Mouse (Mus musculus) erythroblast, adult 5-6 weeks (primary cell): ENCODE data around the gene Actrt1. TPM values are rescaled to one million over a fixed set of nuclear protein-coding genes. Genes with fewer than 3 reads are reported as not detected.

Experiments
- ATAC-seq: replicated peaks from 2 replicates; pipeline ENCODE4 v1.8.0; 2016; ENCODE audit warnings: moderate number of reproducible peaks, mild to moderate bottlenecking, moderate TSS enrichment, inconsistent platforms; ENCODE audit not compliant: poor library complexity, low FRiP score, severe bottlenecking
- total RNA-seq, 2 experiments: library from RNA; stranded (forward) in 1 of 2; stranded (reverse) in 1 of 2; fragments of 150-400 nt in 1 of 2; fragments of 200-764, 138-1000 nt in 1 of 2; gene quantifications; 2 replicates each; pipeline versions ENCODE4 v1.2.3 to v1.2.4; 2015 to 2017; ENCODE audit warnings: low replicate concordance in 2 of 2

Gene Actrt1
- total RNA-seq (2015; ENCODE audit: low replicate concordance) (not detected in 2 replicates), total RNA-seq (2017; ENCODE audit: low replicate concordance) (not detected in 2 replicates)

DNA sequence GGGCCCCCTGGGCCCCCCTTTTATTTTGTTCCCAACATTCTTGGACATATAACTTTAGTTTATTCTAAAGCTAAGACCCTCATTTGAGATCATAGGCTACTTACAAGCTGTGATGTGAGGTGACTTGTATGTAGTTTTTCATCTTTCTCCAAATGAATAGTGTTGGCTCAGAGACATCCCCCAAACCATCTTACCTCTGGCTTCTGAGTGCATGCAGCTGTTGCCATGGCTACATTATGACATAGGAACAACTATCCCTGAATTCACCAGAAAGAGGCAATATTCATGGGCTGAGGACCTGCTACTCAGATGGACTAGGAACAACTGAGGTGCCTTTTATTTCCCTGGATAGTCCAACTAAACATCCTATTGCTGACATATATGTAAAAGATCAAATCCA is at the start of gene Actrt1:
Gene Actrt1 (plus strand): TSS at position 301 of the 400 bp plus-strand sequence.
- no peak for ATAC-seq

DNA sequence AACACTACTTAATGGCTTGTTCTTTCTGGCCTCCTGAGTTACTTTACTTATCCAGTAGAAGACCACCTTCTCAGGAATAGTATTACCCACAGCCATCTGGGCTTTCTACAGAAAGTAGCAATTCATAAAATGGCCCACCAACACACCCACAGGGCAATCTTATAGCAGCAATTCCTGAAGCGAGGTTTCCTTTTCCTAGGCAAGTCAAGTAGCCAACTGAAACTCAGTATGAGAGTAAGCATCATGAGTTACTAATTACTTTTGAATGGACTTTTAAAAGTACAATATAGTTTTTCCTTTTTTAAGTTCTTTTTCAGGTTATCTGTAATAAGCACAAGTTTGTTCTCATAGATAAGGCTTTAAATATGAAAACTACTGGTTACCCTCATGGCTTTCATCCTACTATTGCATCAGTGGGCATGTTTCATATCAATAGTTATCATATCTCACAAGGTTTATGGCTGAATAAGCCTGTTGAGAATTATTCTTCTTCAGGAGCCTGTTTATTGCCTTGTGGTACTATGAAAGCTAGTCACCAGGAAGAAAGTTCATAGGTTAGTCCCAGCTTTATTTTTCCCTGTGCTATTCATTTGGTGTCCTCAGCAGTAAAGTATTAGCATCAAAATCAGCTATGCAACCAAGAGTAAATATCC is 2.8 kb downstream of the Actrt1 start:
- no peak for ATAC-seq
